Comparison of ENCODE assay signal across 18 mouse cellular contexts in genomic region chr5:133218801-133219200, GRCm38 (mm10).
"Had no signal": no experiment of that assay in that cellular context is flagged by ENCODE, and none has a peak within 500 bp of the region (broad histone marks: within the 10 kb centered on the region; RNA-seq: fewer than 3 reads in every experiment).

No protein-coding gene starts in this region.

- ATAC-seq: midbrain, embryonic 16.5 days had no signal

- H3K27ac ChIP-seq: midbrain, embryonic 10.5 days; midbrain, embryonic 12.5 days; neural tube, embryonic 13.5 days; neural tube, embryonic 15.5 days had no signal

- H3K4me1 ChIP-seq: midbrain, embryonic 10.5 days; midbrain, embryonic 12.5 days; neural tube, embryonic 15.5 days had no signal

- H3K27me3 ChIP-seq: midbrain, embryonic 12.5 days; neural tube, embryonic 13.5 days; neural tube, embryonic 15.5 days had no signal

- H3K9ac ChIP-seq: lung, embryonic 14.5 days; midbrain, embryonic 12.5 days; neural tube, embryonic 13.5 days; neural tube, embryonic 15.5 days had no signal

- DNase-seq: lung, embryonic 14.5 days; lung, postnatal 10 days; lung, postnatal 4 days; midbrain, embryonic 14.5 days; retina, postnatal 1 day; right cerebral cortex, adult 18-20 months; right cerebral cortex, postnatal 25 days; right cerebral cortex, postnatal 4 days; spleen, adult 18-20 months; thymus, adult 18-20 months; thymus, postnatal 14 days; thymus, postnatal 36 days had no signal

- H3K4me2 ChIP-seq: lung, embryonic 14.5 days; midbrain, embryonic 12.5 days; neural tube, embryonic 13.5 days; neural tube, embryonic 15.5 days had no signal

- H3K9me3 ChIP-seq: midbrain, embryonic 10.5 days; midbrain, embryonic 12.5 days; neural tube, embryonic 13.5 days; neural tube, embryonic 15.5 days had no signal

- H3K36me3 ChIP-seq: midbrain, embryonic 10.5 days; midbrain, embryonic 12.5 days; neural tube, embryonic 13.5 days; neural tube, embryonic 15.5 days had no signal

- H3K4me3 ChIP-seq: midbrain, embryonic 10.5 days; midbrain, embryonic 12.5 days; myocyte; neural tube, embryonic 13.5 days; neural tube, embryonic 15.5 days had no signal
